Mouse (Mus musculus): ENCODE measurements around the gene Acsm5. TPM values are rescaled to one million over a fixed set of nuclear protein-coding genes. Genes with fewer than 3 reads are reported as not detected.
"Not testable (repeated sequence)": the region's sequence is repeated elsewhere in the genome, so short reads cannot be mapped to it uniquely, and the experiment has no call there.

The Acsm5 gene
- polyA plus RNA-seq, 1 experiment from 2014 or later, result not detected

DNA sequence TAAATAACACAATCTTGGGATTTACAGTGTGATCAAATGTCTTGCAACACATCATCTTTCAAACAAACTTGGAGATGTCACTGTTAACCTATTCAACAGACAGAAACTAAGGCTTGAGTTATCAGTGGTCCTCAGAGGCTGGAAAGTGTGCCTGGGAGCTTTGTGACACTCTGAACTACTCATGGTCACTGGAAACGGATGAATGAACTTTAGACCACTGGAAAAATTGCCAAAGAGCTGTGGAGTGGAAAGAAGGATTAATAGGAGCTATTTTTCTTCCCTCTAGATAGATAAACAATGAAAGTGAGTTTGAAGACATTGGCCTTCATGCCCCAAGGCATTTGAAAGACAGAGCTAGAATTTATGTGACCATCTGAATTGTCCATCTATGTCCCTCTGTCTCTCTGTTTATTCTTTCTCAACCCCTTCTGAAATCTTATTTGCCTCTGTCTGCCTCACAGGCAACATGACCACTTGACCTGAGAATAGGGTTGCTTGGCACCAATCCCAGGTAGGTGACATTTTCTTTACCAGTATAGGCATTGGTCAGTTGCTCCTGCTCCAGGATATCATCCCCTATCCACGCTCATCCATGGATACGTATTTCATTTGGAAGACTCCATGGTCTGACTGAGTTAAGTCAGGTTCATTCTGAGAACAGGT is 40.7 kb downstream of the Acsm5 start:
- WGBS, result 82% methylated on average over 3 of the region's 3 CpGs
- no peak overlapping the region for H3K4me3 ChIP-seq
- no peak overlapping the region for H3K27ac ChIP-seq
- H3K4me1 ChIP-seq (replicated peaks), result no peaks in the 10 kb centered on the region
- no peak for ATAC-seq (ENCODE audit: low FRiP score)
- H3K27me3 ChIP-seq, result no peaks in the 10 kb centered on the region
- H3K4me2 ChIP-seq, result no peak overlapping the region
- H3K9me3 ChIP-seq, result no peaks in the 10 kb centered on the region
- H3K9ac ChIP-seq, result no peak overlapping the region
- H3K36me3 ChIP-seq, result no peaks in the 10 kb centered on the region

DNA sequence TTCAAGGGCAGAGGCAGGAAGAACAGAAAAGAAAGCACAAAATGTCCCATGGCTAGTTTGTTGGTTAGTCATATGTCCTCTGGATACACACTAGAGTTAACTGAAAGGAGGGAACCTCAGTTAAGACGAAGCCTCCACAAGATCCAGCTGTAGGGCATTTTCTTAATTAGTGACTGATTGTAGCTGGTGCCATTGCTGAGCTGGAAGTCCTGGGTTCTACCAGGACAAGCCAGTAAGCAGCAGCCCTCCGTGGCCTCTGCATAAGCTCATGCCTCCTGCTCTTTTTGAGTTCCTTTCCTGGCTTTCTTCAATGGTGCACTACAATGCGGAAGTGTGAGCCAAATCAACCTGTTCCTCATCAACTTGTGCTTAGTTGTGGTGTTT is 41.2 kb downstream of the Acsm5 start:
- ATAC-seq (ENCODE audit: low FRiP score), result no peak
- Histone ChIP-seq H3K9me3 (no peaks in the 10 kb centered on the region), H3K9ac (no peak overlapping the region), H3K4me3 (no peak overlapping the region), H3K4me2 (no peak overlapping the region), H3K27ac (no peak overlapping the region), H3K36me3 (no peaks in the 10 kb centered on the region), H3K27me3 (no peaks in the 10 kb centered on the region), H3K4me1 (replicated peaks) (no peaks in the 10 kb centered on the region)
- 87% methylated on average over 3 of the region's 3 CpGs for WGBS

DNA sequence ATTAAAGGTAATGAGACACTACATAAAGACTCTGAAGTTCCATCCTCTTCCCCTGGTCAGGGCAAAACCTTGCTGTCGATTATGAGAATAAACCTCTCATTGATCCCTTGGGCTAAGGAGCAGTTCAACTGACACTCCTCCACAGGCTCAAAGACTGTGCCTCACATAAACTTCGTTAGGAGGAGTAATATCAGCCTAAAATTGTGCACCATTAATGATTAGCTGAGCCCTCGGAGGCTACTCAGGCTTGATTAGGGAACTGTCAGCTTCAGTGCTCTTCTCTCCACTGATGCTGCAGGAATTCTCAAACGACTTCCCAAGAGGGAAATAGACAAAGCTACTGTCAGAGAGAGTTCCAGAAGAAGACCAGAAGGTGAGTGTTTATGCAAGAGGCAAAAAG is 42.2 kb downstream of the Acsm5 start:
- H3K4me2 ChIP-seq, result no peak overlapping the region
- no peaks in the 10 kb centered on the region for H3K27me3 ChIP-seq
- no peak overlapping the region for H3K9ac ChIP-seq
- no peak for ATAC-seq (ENCODE audit: low FRiP score)
- H3K9me3 ChIP-seq, result no peaks in the 10 kb centered on the region
- H3K36me3 ChIP-seq, result no peaks in the 10 kb centered on the region
- H3K4me3 ChIP-seq, result no peak overlapping the region
- no peak overlapping the region for H3K27ac ChIP-seq
- H3K4me1 ChIP-seq (replicated peaks), result no peaks in the 10 kb centered on the region
- 59% methylated on average over 4 of the region's 4 CpGs for WGBS

DNA sequence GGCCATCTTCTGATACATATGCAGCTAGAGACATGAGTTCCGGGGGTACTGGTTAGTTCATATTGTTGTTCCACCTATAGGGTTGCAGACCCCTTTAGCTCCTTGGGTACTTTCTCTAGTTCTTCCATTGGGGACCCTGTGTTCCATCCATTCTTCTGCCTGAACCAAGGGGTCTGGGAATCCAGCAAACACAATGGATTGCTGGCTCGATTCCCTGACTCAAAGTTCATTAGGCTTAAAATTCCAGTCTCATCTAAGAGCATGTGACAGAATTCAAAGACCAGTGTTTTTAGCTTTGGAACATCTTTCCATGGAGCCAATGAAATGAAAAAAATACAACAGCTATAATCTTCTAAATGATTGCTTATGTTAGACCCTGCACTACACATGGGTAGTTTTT is 43.2 kb downstream of the Acsm5 start:
- H3K4me3 ChIP-seq; H3K36me3 ChIP-seq; H3K9me3 ChIP-seq; ATAC-seq (ENCODE audit: low FRiP score); H3K27me3 ChIP-seq; H3K4me1 ChIP-seq (replicated peaks); H3K9ac ChIP-seq; H3K27ac ChIP-seq; H3K4me2 ChIP-seq: not testable (repeated sequence)
- 93% methylated on average over 2 of the region's 2 CpGs for WGBS

DNA sequence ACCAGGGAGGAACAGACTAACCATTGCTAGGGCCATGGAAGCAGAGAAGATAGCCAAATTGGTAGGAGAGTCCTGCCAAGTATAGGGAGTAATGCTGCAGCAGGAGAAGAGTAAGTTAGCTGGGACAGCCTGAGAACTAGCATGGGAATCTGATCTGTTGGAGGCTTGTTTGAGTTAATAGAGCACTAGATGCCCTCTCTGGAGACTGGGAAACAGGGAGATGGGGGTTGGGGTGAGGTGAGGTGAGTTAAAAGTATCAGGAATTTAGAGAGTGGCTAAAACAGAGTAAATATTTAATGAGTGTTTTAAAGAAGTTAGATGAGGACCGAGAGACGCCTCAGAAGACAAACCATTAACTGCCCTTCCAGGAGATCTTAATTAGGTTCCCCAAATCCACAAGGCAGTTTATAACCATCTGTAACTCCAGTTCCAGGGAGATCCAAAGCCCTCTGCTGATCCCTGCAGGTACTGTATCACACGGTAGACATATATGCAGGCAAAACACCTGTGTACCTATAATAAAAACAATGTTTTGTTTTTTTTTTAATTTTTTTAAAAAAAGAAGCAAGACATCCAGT is 75.4 kb downstream of the Acsm5 start:
- H3K4me2 ChIP-seq, result no peak overlapping the region
- no peaks in the 10 kb centered on the region for H3K4me1 ChIP-seq (replicated peaks)
- H3K9me3 ChIP-seq, result no peaks in the 10 kb centered on the region
- no peaks in the 10 kb centered on the region for H3K36me3 ChIP-seq
- 77% methylated on average over 3 of the region's 3 CpGs for WGBS
- no peak overlapping the region for H3K4me3 ChIP-seq
- H3K27me3 ChIP-seq, result no peaks in the 10 kb centered on the region
- ATAC-seq (ENCODE audit: low FRiP score), result no peak
- H3K27ac ChIP-seq, result no peak overlapping the region
- no peak overlapping the region for H3K9ac ChIP-seq

Other genes starting within 250 kb of the Acsm5 start
- not detected in 2 replicates for gene Gp2, start 60.2 kb upstream of the Acsm5 start, polyA plus RNA-seq (2015; fragmentation: Nextera tagmentation; extraction: Ambion mirVana)
- not detected in 2 replicates for gene Umod, start 40.2 kb upstream of the Acsm5 start, polyA plus RNA-seq (2015; fragmentation: Nextera tagmentation; extraction: Ambion mirVana)
- 0.14 and 0.32 TPM in 2 replicates for gene Pdilt, start 4.0 kb downstream of the Acsm5 start, polyA plus RNA-seq (2015; fragmentation: Nextera tagmentation; extraction: Ambion mirVana)
- not detected in 2 replicates for gene Acsm2, start 34.9 kb downstream of the Acsm5 start, polyA plus RNA-seq (2015; fragmentation: Nextera tagmentation; extraction: Ambion mirVana)
- not detected in 2 replicates for gene Acsm1, start 87.6 kb downstream of the Acsm5 start, polyA plus RNA-seq (2015; fragmentation: Nextera tagmentation; extraction: Ambion mirVana)
- gene Acsm4, start 170.6 kb downstream of the Acsm5 start, polyA plus RNA-seq (2015; fragmentation: Nextera tagmentation; extraction: Ambion mirVana), result not detected in 2 replicates
- gene Thumpd1, start 201.3 kb downstream of the Acsm5 start, polyA plus RNA-seq (2015; fragmentation: Nextera tagmentation; extraction: Ambion mirVana), result 76.6 and 79.4 TPM in 2 replicates
- 0.21 TPM in 1 of 2 replicates, not detected in the other for gene Acsm3, start 241.5 kb downstream of the Acsm5 start, polyA plus RNA-seq (2015; fragmentation: Nextera tagmentation; extraction: Ambion mirVana)